Mouse (Mus musculus) B cell, adult 67 days (primary cell): ENCODE measurements around the gene Mrpl9. TPM values are rescaled to one million over a fixed set of nuclear protein-coding genes. Genes with fewer than 3 reads are reported as not detected.

ENCODE experiments used
- total RNA-seq, 2 experiments: library from RNA; stranded (reverse); gene quantifications; 4 replicates each; pipeline ENCODE4 v1.2.4; 2023

Gene Mrpl9
- 10 to 100 TPM; 33.2 to 34.5 TPM for total RNA-seq

DNA sequence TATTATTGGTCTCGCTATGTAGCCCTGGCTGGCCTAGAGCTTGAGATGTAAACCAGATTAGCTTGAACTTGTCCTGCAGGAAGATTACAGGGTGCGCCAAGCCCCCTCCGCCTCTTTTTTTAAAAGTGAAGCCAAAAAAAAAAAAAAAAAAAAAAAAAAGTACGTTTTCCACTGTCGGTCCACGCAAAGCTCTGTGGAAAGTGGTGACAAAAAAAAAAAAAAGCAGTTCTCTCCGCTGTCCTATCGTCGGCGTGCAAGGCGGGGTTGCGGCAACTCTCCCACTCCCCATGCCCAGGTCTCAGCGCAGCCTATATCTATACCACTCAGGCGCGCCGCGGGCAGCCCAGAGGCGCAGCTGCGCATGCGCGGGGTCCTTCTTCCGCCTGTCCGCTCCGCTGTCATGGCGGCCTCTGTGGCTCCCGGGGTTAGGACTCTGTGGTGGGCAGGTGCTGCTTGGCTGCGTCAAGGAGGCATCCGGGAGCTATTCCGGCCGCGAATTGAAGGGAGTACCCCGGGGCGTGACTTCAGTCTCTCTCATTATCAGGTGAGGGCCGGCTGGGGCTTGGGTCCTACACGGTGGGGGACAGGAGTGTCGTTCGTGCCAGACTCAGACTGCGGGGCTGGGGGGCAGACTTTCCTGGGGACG lies at the start of gene Mrpl9:
TSS of gene Mrpl9 (plus strand) at position 368 of the 646 bp plus-strand sequence.

DNA sequence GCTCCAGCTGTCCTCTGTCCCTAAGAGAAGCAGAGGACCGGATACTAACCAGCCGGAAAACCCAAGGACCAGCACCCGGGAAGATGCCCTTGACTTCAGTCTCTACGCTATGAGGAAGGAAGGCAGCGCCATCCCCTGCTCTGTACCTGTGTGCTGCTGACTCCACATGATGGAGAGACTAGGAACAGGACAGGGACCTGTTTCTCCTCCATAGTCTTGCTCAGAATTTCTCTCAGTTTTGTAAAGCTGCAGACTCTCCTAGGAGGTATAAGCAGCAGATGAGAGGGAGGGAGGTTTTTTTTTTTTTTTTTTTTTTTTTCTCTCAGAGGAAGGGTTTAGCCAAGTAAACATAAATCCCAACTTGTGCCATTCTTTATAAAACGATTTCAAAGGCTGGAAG lies 44.9 kb upstream of the Mrpl9 start, which contains the start of gene Lingo4:
TSS of gene Lingo4 (plus strand) at position 301 of the 400 bp plus-strand sequence.

DNA sequence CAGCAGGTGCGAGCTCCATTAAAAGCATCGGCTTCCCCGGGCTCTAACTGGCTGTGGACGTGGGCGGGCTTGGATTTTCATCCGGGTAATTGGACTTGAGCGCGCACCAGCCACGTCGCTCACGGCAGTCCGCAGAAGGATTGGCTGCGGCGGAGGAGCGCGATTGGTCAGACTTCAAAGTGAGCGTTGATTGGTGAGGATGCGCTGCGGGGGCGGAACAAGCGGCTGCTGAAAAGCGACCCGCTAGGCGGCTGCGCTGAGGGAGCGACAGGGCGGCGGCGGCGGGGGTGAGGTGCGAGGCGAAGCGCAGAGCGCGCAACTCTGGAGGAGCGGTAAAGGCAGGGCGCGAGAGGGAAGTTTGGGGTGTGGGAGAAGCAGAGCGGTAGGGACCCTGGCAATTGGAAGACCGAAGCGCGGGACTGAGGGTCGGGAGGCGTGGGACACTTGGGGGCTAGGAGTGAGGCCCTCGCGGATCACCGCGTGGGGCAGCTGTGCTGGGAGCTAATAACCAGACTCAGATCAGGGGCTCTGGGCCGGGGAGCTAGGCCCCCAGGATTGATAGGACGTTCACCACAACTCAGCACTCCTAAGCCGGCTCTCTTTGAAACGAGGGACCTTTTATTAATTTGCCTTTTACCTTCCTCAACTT lies 30.0 kb upstream of the Mrpl9 start, which contains the start of gene Tdrkh:
TSS of gene Tdrkh (plus strand) at position 243 of the 649 bp plus-strand sequence.

DNA sequence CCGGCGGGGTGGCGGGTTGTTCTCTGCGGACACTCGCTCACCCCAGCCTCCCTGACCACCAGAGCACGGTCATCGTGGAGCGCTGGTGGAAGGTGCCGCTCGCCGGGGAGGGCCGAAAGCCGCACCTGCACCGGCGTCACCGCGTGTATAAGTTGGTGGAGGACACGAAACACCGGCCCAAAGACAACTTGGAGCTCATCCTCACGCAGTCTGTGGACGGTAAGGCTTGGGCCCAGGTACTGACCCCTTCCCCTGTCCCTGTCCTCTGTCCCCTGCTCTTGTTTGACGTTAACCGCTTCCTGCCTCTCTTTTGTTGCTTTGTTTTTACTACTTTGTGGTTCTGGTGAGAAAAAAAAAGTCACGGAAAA lies 463 bp downstream of the Mrpl9 start, which contains the start of gene Oaz3:
TSS of gene Oaz3 (minus strand) at position 319 of the 368 bp plus-strand sequence.

DNA sequence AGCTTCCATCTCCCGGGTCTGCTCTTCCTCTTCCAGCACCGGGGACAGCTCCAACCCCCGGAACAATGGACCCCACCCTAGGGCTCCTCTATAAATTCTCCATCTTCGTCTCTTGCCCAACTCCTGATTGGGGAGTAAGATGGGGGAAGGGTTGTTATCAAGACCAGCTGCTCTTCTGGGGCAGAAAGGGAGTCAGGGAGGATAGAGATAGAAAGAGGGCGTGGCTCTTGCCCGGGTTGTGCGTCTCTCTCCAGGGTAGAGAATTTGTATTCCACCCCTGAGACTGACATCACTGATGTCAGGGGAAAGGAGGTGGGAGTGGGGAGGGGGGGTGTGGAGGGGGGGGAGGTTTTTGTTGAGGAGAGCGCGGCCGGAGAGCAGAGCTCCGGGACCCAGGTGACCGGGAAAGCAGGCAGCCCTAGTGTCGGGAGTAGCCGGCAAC lies 34.9 kb downstream of the Mrpl9 start, which contains the start of gene Celf3:
TSS of gene Celf3 (plus strand) at position 315 of the 442 bp plus-strand sequence.

DNA sequence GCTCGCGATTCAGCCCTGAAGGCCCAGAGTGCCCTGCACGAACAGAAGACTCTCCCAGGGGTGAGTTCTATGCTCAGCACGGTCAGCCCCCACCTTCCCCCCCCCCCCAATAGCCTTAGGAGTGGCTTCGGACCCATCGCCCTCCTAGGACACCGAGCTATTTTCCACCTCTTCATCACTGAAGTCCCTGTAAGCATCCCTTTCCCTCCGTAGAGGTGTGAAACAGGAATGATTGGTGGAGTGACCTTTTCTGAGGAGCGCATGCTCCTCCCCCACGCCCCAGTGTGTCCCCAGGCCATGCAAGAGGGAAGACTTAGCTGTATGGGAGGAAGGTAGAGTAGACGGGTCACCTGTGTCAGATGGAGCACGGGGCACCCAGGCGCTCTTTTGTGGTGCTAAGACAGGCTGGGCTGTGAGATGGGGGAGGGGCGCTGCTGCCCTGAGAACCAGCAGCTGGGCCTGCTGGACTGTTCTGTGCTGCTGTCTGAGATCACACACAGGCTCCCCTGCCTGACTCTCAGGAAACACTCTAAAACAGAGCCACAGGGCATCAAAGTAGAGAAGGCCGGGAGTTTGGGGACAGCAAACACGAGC lies 37.3 kb downstream of the Mrpl9 start, which contains the start of gene Riiad1:
TSS of gene Riiad1 (minus strand) at position 51 of the 594 bp plus-strand sequence.

Other genes starting within 250 kb of the Mrpl9 start
- not detected for gene Gm5286, start 246.6 kb upstream of the Mrpl9 start, total RNA-seq
- gene Gm4778, start 179.3 kb upstream of the Mrpl9 start, total RNA-seq, result not detected
- 1 to 10 TPM; 1.6 to 3.6 TPM for gene Them4, start 133.2 kb upstream of the Mrpl9 start, total RNA-seq
- not detected for gene Them5, start 101.2 kb upstream of the Mrpl9 start, total RNA-seq
- gene C2cd4d, start 80.9 kb upstream of the Mrpl9 start, total RNA-seq, result not detected
- gene Rorc, start 70.5 kb upstream of the Mrpl9 start, total RNA-seq, result not detected
- gene Lingo4, start 44.8 kb upstream of the Mrpl9 start, total RNA-seq, result not detected
- gene Tdrkh, start 30.0 kb upstream of the Mrpl9 start, total RNA-seq, result 1 to 10 TPM; 2.1 to 3.0 TPM
- gene Oaz3, start 597 bp downstream of the Mrpl9 start, total RNA-seq, result not detected
- gene Celf3, start 35.0 kb downstream of the Mrpl9 start, total RNA-seq, result not detected
- 1 to 10 TPM in 1 of 2 experiments, not detected in 1; 1.7 TPM for gene Riiad1, start 37.0 kb downstream of the Mrpl9 start, total RNA-seq
- 10 to 100 TPM; 36.7 to 37.5 TPM for gene Snx27, start 139.4 kb downstream of the Mrpl9 start, total RNA-seq
- not detected for gene Gm10972, start 199.8 kb downstream of the Mrpl9 start, total RNA-seq
- 1 to 10 TPM; 2.9 to 3.4 TPM for gene Tuft1, start 215.6 kb downstream of the Mrpl9 start, total RNA-seq